ENCODE assay signal across 13 mouse cellular contexts in genomic region chr10:125991819-125992218, GRCm38 (mm10).
"Had no signal": no experiment of that assay in that cellular context is flagged by ENCODE, and none has a peak within 500 bp of the region (broad histone marks: within the 10 kb centered on the region; RNA-seq: fewer than 3 reads in every experiment).

No protein-coding gene starts in this region.

- DNase-seq: kidney, adult 8-10 months; kidney, postnatal 25 days; left cerebral cortex, postnatal 4 days; lung, embryonic 14.5 days; lung, postnatal 14 days; right cerebral cortex, adult 18-20 months; right cerebral cortex, postnatal 25 days; thymus, postnatal 4 days had no signal

- H3K9ac ChIP-seq: liver, embryonic 12.5 days; lung, embryonic 14.5 days; midbrain, embryonic 13.5 days; neural tube, embryonic 15.5 days had no signal

- H3K36me3 ChIP-seq: liver, embryonic 12.5 days; midbrain, embryonic 13.5 days; neural tube, embryonic 15.5 days had no signal

- H3K4me1 ChIP-seq: liver, embryonic 12.5 days had no signal

- H3K4me3 ChIP-seq: liver, embryonic 12.5 days; midbrain, embryonic 13.5 days; myocyte; neural tube, embryonic 15.5 days had no signal

- H3K9me3 ChIP-seq: liver, embryonic 12.5 days; midbrain, embryonic 13.5 days; neural tube, embryonic 15.5 days had no signal

- H3K4me2 ChIP-seq: liver, embryonic 12.5 days; lung, embryonic 14.5 days; midbrain, embryonic 13.5 days; neural tube, embryonic 15.5 days had no signal

- H3K27me3 ChIP-seq: liver, embryonic 12.5 days; midbrain, embryonic 13.5 days; neural tube, embryonic 15.5 days had no signal

- ATAC-seq: intestine, postnatal 0 days; liver, embryonic 12.5 days; midbrain, embryonic 13.5 days had no signal

- H3K27ac ChIP-seq: liver, embryonic 12.5 days; midbrain, embryonic 13.5 days; neural tube, embryonic 15.5 days had no signal
